Mouse (Mus musculus) limb, embryonic 14.5 days (tissue): ENCODE measurements around the gene C77080. TPM values are rescaled to one million over a fixed set of nuclear protein-coding genes. Genes with fewer than 3 reads are reported as not detected.
A peak's percentile ranks its signal among the peaks of the same experiment; 100 is the strongest.

ENCODE experiments used
- ATAC-seq: fragments of 200-750 bp; cut with Nextera tagmentation; 2 replicates; pipeline ENCODE4 v1.8.0; 2017; ENCODE audit warnings: low read depth, moderate number of reproducible peaks, moderate TSS enrichment; ENCODE audit not compliant: low FRiP score
- DNase-seq: peaks from one replicate; pipeline ENCODE4 v3.0.0-alpha.2; 2015; ENCODE audit warnings: low spot score
- H3K27ac ChIP-seq: fragments of 300-500 bp; sonication (generic); replicated peaks from 2 replicates; pipeline ENCODE4 v1.5.1; 2014; ENCODE audit warnings: low read depth, mild to moderate bottlenecking, low read length, moderate library complexity, mixed read lengths
- H3K27me3 ChIP-seq: fragments of 300-500 bp; sonication (generic); 2 replicates; pipeline ENCODE4 v1.6.1; 2014; ENCODE audit warnings: low read length, mixed read lengths; ENCODE audit not compliant: control insufficient read depth, insufficient read depth
- H3K36me3 ChIP-seq: fragments of 300-500 bp; sonication (generic); 2 replicates; pipeline ENCODE4 v1.6.1; 2014; ENCODE audit warnings: mild to moderate bottlenecking, low read length, moderate library complexity, mixed read lengths; ENCODE audit not compliant: control insufficient read depth, insufficient read depth
- H3K4me1 ChIP-seq: fragments of 300-500 bp; sonication (generic); 2 replicates; pipeline ENCODE4 v1.6.1; 2014; ENCODE audit warnings: antibody characterized with exemption, low read length, mixed read lengths; ENCODE audit not compliant: control insufficient read depth, insufficient read depth
- H3K4me2 ChIP-seq: fragments of 300-500 bp; sonication (generic); replicated peaks from 2 replicates; pipeline ENCODE4 v1.6.1; 2014; ENCODE audit warnings: low read depth, mild to moderate bottlenecking, low read length, moderate library complexity; ENCODE audit not compliant: severe bottlenecking
- H3K4me3 ChIP-seq: fragments of 300-500 bp; sonication (generic); replicated peaks from 2 replicates; pipeline ENCODE4 v1.5.1; 2014; ENCODE audit warnings: low read length
- H3K9ac ChIP-seq: fragments of 300-500 bp; sonication (generic); 2 replicates; pipeline ENCODE4 v1.6.1; 2014; ENCODE audit warnings: mild to moderate bottlenecking, low read depth, low read length, moderate library complexity; ENCODE audit not compliant: severe bottlenecking
- H3K9me3 ChIP-seq: fragments of 300-500 bp; sonication (generic); 2 replicates; pipeline ENCODE4 v1.6.1; 2016; ENCODE audit warnings: low read length; ENCODE audit not compliant: control insufficient read depth
- POLR2A ChIP-seq: fragments of 200-500 bp; IDR thresholded peaks from 2 replicates; pipeline ENCODE4 v1.8.0; 2012; ENCODE audit warnings: inconsistent platforms, mild to moderate bottlenecking, moderate library complexity, borderline replicate concordance; ENCODE audit not compliant: insufficient read depth, insufficient read length; ENCODE audit errors: extremely low read depth
- WGBS: fragments of 180-500 bp; shearing (Covaris S2); extraction: QIAGEN DNeasy Blood & Tissue Kit; methylation state at CpG from one replicate; pipeline ENCODE4 v1.1.7; 2014; 5-methylcytosine and 5-hydroxymethylcytosine counted together
- polyA plus RNA-seq, 2 experiments: library from polyadenylated mRNA; depleted of rRNA in 1 of 2; stranded (reverse) in 1 of 2; unstranded in 1 of 2; fragments of >200 nt; fragmentation: Nextera tagmentation in 1 of 2; extraction: Ambion mirVana in 1 of 2; gene quantifications; 2 replicates each; pipeline versions ENCODE4 v1.2.1 to v1.2.3; 2012 to 2014

The C77080 gene
- polyA plus RNA-seq, 2 experiments, result 7.6 to 17.1 TPM

DNA sequence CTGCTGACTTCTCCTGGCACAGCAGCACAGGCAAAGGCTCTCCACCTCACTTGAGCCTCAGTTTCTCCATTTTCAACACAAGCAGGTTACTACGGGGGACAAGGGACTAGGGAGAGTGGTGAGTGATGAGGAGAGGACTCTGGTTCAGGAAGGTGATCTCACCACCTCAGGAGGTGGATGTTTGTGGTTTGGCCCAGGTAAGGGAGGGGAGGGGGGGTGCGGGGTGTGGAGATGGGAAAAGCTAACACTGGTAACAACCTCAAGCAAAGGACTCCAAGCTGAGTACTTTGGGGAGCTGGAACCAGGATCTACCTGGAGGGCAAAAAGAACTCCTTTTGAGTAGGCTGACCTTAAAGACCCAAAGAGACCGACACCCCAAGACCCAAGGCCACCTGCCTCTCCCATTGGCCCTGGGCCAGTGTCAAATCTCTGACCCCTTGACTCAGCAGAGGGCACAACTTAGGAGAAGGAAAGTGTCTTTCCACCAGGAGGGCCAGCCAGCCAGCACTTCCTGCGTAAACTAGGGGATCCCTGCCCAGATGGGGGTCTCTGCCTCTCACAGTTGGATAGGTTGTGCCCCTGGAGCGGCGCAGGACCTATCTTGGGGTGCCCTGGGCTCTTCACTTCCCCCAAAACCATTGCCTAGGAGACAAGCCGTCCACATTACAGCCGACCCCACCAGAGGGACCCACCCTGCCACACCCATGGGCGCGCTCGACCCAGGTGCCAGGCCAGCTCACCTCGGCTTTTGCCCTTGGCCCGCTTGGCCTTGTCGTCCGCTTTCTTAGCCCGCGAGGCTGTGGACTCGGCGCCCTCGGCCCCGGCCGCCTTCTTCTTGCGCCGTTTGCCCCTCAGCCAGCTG is 13.6 kb downstream of the C77080 start:
- H3K4me1 ChIP-seq, result peaks cover 18% of the 10 kb centered on the region
- peaks cover 13% of the 10 kb centered on the region; the same call in 1 of the 2 replicates for H3K27me3 ChIP-seq
- H3K4me2 ChIP-seq, result peak overlapping the region; percentile 96
- no peaks in the 10 kb centered on the region for H3K36me3 ChIP-seq
- no peak for TF ChIP-seq POLR2A
- H3K9me3 ChIP-seq, result no peaks in the 10 kb centered on the region
- peak overlapping the region; percentile 52 for H3K4me3 ChIP-seq
- peak overlapping the region; percentile 67 for H3K9ac ChIP-seq
- 10% methylated on average over 20 of the region's 24 CpGs for WGBS
- H3K27ac ChIP-seq, result no peak overlapping the region
- ATAC-seq (no peak), DNase-seq (no peak)

GRCm38 (mm10) chr4:129246360-129247301 is 14.6 kb downstream of the C77080 start:
- Histone ChIP-seq H3K4me2 (no peak overlapping the region), H3K36me3 (no peaks in the 10 kb centered on the region), H3K9me3 (no peaks in the 10 kb centered on the region), H3K27ac (no peak overlapping the region), H3K4me1 (peaks cover 26% of the 10 kb centered on the region), H3K4me3 (no peak overlapping the region), H3K9ac (no peak overlapping the region), H3K27me3 (peaks cover 13% of the 10 kb centered on the region; the same call in 1 of the 2 replicates)
- ATAC-seq (no peak), DNase-seq (no peak)
- no peak for TF ChIP-seq POLR2A
- 37% methylated on average over 15 of the region's 15 CpGs for WGBS

DNA sequence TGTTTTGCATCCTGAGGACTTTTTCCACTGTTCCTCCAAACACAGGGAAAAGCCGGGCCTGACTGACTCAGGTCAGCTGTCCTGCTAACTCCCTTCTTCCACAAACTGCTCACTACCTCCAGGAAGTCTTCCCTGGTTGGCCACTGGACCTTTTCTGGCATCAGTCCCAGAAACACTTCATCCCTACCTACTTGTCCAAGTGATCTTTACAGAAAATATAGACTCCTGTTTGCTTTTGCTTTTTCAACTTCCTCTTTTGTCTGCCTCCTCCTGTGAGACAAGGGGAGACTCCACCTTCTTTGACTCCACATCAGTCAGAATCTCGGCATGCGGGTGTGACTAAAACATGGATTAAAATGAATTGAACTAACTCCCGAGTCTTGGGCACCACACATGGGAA is 16.4 kb downstream of the C77080 start:
- Histone ChIP-seq H3K4me2 (no peak overlapping the region), H3K36me3 (no peaks in the 10 kb centered on the region), H3K27me3 (peaks cover 13% of the 10 kb centered on the region; the same call in 1 of the 2 replicates), H3K4me3 (no peak overlapping the region), H3K27ac (no peak overlapping the region), H3K9me3 (no peaks in the 10 kb centered on the region), H3K9ac (no peak overlapping the region), H3K4me1 (peaks cover 23% of the 10 kb centered on the region)
- no peak for ATAC-seq
- TF ChIP-seq POLR2A, result no peak
- no peak for DNase-seq
- 59% methylated on average over 4 of the region's 4 CpGs for WGBS

GRCm38 (mm10) chr4:129242761-129243160 is 18.4 kb downstream of the C77080 start:
- no peaks in the 10 kb centered on the region for H3K36me3 ChIP-seq
- no peaks in the 10 kb centered on the region for H3K9me3 ChIP-seq
- TF ChIP-seq POLR2A, result no peak
- 0 out of 2 replicates have a peak overlapping the region, but pooled peaks have one; percentile 7 for H3K9ac ChIP-seq
- no peak overlapping the region for H3K4me3 ChIP-seq
- peaks cover 3% of the 10 kb centered on the region; the same call in 1 of the 2 replicates for H3K27me3 ChIP-seq
- no peak overlapping the region for H3K4me2 ChIP-seq
- peak overlapping the region; percentile 71 for H3K27ac ChIP-seq
- DNase-seq (no peak), ATAC-seq (no peak)
- peaks cover 28% of the 10 kb centered on the region for H3K4me1 ChIP-seq
- WGBS, result 37% methylated on average over 4 of the region's 4 CpGs

- no peak for TF ChIP-seq POLR2A
- peak overlapping the region; percentile 71 for H3K27ac ChIP-seq
- H3K9me3 ChIP-seq, result no peaks in the 10 kb centered on the region
- ATAC-seq, result peak; percentile 5; the same call in 1 of the 2 replicates
- no peak overlapping the region for H3K4me3 ChIP-seq
- H3K4me1 ChIP-seq, result peaks cover 30% of the 10 kb centered on the region
- DNase-seq, result no peak
- 0 out of 2 replicates have a peak overlapping the region, but pooled peaks have one; percentile 7 for H3K9ac ChIP-seq
- H3K36me3 ChIP-seq, result no peaks in the 10 kb centered on the region
- 23% methylated on average over 4 of the region's 4 CpGs for WGBS
- no peaks in the 10 kb centered on the region; the same call in 1 of the 2 replicates for H3K27me3 ChIP-seq
- no peak overlapping the region for H3K4me2 ChIP-seq
Measured at GRCm38 (mm10) chr4:129242327-129242726, 18.9 kb downstream of the C77080 start.
